Mouse (Mus musculus): Measurements from ENCODE around the gene Rbpj. TPM values are rescaled to one million over a fixed set of nuclear protein-coding genes. Genes with fewer than 3 reads are reported as not detected.

The Rbpj gene
- total and polyA plus RNA-seq, 2 experiments: 4.2 to 9.6 TPM

DNA sequence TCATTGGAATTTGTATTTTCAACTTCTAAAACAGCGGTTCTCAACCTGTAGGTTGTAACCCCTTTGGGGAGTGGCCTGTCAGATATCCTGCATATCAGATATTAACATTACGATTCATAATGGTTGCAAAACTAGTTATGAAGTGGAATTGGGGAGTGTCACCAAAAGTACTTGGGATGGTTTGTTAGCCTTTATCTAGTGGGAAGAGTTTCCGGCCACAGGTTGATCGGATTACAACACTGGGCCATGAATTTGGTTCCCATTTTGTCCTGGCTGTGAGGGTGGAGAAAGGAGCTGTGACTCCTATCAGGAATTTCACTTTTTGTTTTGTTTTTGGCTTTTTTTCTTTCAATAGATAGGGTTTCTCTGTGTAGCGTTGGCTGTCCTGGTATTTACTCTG is 90.0 kb downstream of the Rbpj start:
- no peak overlapping the region for H3K9ac ChIP-seq (ENCODE audit: low read depth, low read length)
- H3K27ac ChIP-seq (replicated peaks; ENCODE audit: insufficient read depth, low read depth, low read length): no peak overlapping the region
- 93% methylated on average over 5 of the region's 5 CpGs for WGBS
- H3K79me2 ChIP-seq (ENCODE audit: control insufficient read depth, insufficient read depth, low read length): no peaks in the 10 kb centered on the region
- no peaks in the 10 kb centered on the region for H3K36me3 ChIP-seq (ENCODE audit: control insufficient read depth, insufficient read depth, low read length)
- no peak overlapping the region for H3K4me3 ChIP-seq (ENCODE audit: insufficient read depth, low read depth, low read length)
- TF ChIP-seq POLR2A (IDR thresholded peaks at IDR 0.05; ENCODE audit: extremely low read depth, insufficient read depth, low read length) (no peak), CTCF (IDR thresholded peaks at IDR 0.05; ENCODE audit: low read depth, low read length) (no peak)
- H3K27me3 ChIP-seq (ENCODE audit: control insufficient read depth, insufficient read depth, low read length): no peaks in the 10 kb centered on the region
- DNase-seq (ENCODE audit: extremely low read depth, low read depth, low spot score): no peak
- no peaks in the 10 kb centered on the region for H3K4me1 ChIP-seq (ENCODE audit: control insufficient read depth, insufficient read depth, low read length)

DNA sequence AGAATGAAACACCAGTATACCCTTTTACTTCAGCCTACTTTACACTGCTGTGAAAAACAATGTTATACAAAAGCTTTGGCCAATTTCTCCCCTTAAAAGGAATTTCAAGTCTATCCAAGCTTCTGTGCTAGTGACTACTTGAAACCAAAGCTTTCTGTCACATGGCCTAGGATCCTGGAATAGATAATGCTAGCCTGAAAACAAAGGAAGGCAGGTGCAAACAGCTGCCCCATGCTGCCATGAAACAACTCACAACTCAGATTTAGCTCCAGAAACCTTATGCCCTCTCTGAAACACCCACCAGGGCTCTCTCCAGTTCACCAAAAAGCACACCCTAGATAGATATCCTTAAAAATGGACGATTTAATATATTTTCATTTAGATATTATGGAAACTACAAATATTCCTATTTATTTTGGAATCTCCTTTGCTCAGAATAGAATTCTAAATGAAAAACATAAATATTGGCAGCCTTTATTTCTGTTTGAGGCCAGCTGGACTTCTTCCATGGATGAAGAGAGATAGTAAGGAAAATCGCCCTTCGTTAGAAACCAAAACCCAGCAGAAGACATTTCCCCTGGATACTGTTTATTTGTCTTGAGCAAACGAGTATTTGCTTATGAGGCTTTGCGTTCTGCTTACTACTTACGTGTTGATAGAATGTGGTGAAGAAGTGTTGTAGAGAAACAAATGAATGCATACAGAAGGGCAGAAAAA is 91.8 kb downstream of the Rbpj start:
- Histone ChIP-seq H3K27me3 (ENCODE audit: control insufficient read depth, insufficient read depth, low read length) (no peaks in the 10 kb centered on the region), H3K9ac (ENCODE audit: low read depth, low read length) (no peak overlapping the region), H3K27ac (replicated peaks; ENCODE audit: insufficient read depth, low read depth, low read length) (no peak overlapping the region), H3K36me3 (ENCODE audit: control insufficient read depth, insufficient read depth, low read length) (no peaks in the 10 kb centered on the region), H3K79me2 (ENCODE audit: control insufficient read depth, insufficient read depth, low read length) (no peaks in the 10 kb centered on the region), H3K4me3 (ENCODE audit: insufficient read depth, low read depth, low read length) (no peak overlapping the region), H3K4me1 (ENCODE audit: control insufficient read depth, insufficient read depth, low read length) (no peaks in the 10 kb centered on the region)
- DNase-seq (ENCODE audit: extremely low read depth, low read depth, low spot score): no peak
- no peak for TF ChIP-seq POLR2A (IDR thresholded peaks at IDR 0.05; ENCODE audit: extremely low read depth, insufficient read depth, low read length)
- TF ChIP-seq CTCF (IDR thresholded peaks at IDR 0.05; ENCODE audit: low read depth, low read length): no peak
- 62% methylated on average over 6 of the region's 6 CpGs for WGBS

DNA sequence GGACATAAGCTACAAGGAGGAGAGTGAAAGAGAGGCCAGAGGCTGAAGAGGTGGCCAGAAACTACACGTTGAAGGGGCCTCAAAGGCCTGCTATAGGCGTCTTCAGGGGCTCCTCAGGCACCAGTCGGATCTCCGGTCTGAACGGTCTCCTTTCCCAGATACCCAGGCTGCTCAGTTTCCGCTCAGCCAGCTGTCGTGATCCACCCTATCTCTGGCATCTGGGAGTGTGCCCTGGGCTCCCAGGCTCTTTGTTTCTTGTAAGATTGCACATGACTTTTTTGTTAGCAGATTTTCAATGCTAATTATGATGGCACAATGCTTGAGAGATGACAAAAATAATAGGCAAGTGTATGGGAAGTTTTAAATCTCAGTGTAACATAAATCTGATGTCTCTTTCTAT is 95.2 kb downstream of the Rbpj start:
- WGBS: 83% methylated on average over 7 of the region's 7 CpGs
- Histone ChIP-seq H3K27ac (replicated peaks; ENCODE audit: insufficient read depth, low read depth, low read length) (no peak overlapping the region), H3K36me3 (ENCODE audit: control insufficient read depth, insufficient read depth, low read length) (no peaks in the 10 kb centered on the region), H3K79me2 (ENCODE audit: control insufficient read depth, insufficient read depth, low read length) (no peaks in the 10 kb centered on the region), H3K27me3 (ENCODE audit: control insufficient read depth, insufficient read depth, low read length) (no peaks in the 10 kb centered on the region), H3K4me3 (ENCODE audit: insufficient read depth, low read depth, low read length) (no peak overlapping the region), H3K4me1 (ENCODE audit: control insufficient read depth, insufficient read depth, low read length) (no peaks in the 10 kb centered on the region), H3K9ac (ENCODE audit: low read depth, low read length) (no peak overlapping the region)
- no peak for DNase-seq (ENCODE audit: extremely low read depth, low read depth, low spot score)
- no peak for TF ChIP-seq POLR2A (IDR thresholded peaks at IDR 0.05; ENCODE audit: extremely low read depth, insufficient read depth, low read length)
- TF ChIP-seq CTCF (IDR thresholded peaks at IDR 0.05; ENCODE audit: low read depth, low read length): no peak

DNA sequence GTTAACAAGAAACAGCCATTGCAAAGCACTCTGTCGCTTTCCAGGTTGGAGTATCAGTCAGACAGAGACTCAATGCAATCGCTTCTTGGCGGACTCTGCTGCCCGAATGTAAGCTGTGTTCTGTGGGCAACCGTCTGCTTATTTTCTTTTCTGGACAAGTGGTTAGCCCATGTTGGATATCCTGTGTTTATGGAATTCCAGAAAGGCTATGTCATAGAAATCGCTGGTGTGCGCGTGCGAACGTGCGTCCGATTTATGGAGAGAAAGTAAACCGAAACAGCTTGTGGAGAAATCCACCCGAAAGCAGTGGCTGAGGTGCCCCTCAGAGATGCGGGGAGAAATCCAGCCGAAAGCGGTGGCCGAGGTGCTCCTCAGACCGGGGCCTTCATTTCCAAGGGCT is 98.4 kb downstream of the Rbpj start:
- no peaks in the 10 kb centered on the region for H3K79me2 ChIP-seq (ENCODE audit: control insufficient read depth, insufficient read depth, low read length)
- H3K27ac ChIP-seq (replicated peaks; ENCODE audit: insufficient read depth, low read depth, low read length): no peak overlapping the region
- H3K4me1 ChIP-seq (ENCODE audit: control insufficient read depth, insufficient read depth, low read length): no peaks in the 10 kb centered on the region
- DNase-seq (ENCODE audit: extremely low read depth, low read depth, low spot score): no peak
- H3K9ac ChIP-seq (ENCODE audit: low read depth, low read length): no peak overlapping the region
- 96% methylated on average over 19 of the region's 19 CpGs for WGBS
- no peak overlapping the region for H3K4me3 ChIP-seq (ENCODE audit: insufficient read depth, low read depth, low read length)
- H3K27me3 ChIP-seq (ENCODE audit: control insufficient read depth, insufficient read depth, low read length): no peaks in the 10 kb centered on the region
- no peak for TF ChIP-seq POLR2A (IDR thresholded peaks at IDR 0.05; ENCODE audit: extremely low read depth, insufficient read depth, low read length)
- no peak for TF ChIP-seq CTCF (IDR thresholded peaks at IDR 0.05; ENCODE audit: low read depth, low read length)
- no peaks in the 10 kb centered on the region for H3K36me3 ChIP-seq (ENCODE audit: control insufficient read depth, insufficient read depth, low read length)

DNA sequence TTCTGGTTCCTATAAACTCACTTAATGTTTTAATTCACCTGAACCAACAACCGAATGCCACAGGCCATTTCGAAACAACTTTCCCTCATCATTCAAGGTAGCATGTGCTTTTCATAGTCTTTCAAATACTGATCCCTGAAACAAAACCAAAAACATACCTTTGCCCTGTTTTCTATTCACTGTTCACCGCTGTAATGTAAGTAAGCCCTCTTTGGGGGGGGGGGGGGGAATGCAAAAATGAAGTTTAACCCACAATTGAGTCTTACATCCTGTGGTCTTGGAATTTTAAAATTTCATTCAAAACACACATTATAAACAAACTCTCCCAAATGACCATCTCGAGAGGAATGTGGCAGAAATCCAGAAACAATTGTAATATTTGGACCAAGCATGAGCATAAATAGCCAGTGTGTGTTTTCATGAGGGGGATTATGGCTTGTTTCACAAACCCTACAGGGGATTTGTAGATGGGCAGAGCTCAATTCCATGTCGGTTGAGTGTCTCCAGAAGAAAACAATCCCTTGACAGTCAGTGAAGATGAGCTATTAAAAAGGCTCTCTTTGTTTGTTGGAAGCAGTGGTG is 99.4 kb downstream of the Rbpj start:
- H3K9ac ChIP-seq (ENCODE audit: low read depth, low read length): no peak overlapping the region
- H3K27ac ChIP-seq (replicated peaks; ENCODE audit: insufficient read depth, low read depth, low read length): no peak overlapping the region
- no peak for TF ChIP-seq CTCF (IDR thresholded peaks at IDR 0.05; ENCODE audit: low read depth, low read length)
- no peak for TF ChIP-seq POLR2A (IDR thresholded peaks at IDR 0.05; ENCODE audit: extremely low read depth, insufficient read depth, low read length)
- WGBS: 69% methylated on average over 5 of the region's 5 CpGs
- H3K4me1 ChIP-seq (ENCODE audit: control insufficient read depth, insufficient read depth, low read length): no peaks in the 10 kb centered on the region
- H3K4me3 ChIP-seq (ENCODE audit: insufficient read depth, low read depth, low read length): no peak overlapping the region
- no peaks in the 10 kb centered on the region for H3K36me3 ChIP-seq (ENCODE audit: control insufficient read depth, insufficient read depth, low read length)
- H3K27me3 ChIP-seq (ENCODE audit: control insufficient read depth, insufficient read depth, low read length): no peaks in the 10 kb centered on the region
- no peak for DNase-seq (ENCODE audit: extremely low read depth, low read depth, low spot score)
- no peaks in the 10 kb centered on the region for H3K79me2 ChIP-seq (ENCODE audit: control insufficient read depth, insufficient read depth, low read length)

DNA sequence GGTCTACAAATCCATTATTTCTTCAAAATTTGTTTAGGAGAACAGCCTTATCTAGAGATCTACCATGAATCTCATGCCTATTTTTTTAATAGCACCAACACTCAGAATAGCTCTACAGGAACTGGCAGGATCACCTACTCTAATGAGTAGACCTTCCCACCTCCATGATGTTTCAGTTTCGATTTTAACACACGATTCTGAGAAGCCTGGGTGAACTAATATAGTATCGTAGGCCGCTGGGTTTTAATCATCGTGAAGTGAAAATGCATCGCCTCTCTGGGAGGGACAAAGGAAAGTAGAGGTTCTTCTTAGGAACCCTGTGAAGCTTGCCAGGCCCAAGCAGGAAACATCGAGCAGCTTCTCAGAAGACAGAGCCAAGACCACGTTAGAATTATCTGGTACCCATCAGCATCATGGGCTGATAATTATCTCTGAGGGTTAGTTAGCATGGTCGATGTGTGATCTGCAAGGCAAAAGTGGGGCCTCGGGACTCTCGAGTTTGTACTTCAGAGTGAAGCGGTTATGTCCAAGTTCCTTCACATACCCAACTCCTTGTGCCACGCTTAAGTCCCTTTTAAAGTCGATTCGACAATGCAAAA is 100.6 kb downstream of the Rbpj start:
- Histone ChIP-seq H3K9ac (ENCODE audit: low read depth, low read length) (no peak overlapping the region), H3K4me3 (ENCODE audit: insufficient read depth, low read depth, low read length) (no peak overlapping the region), H3K79me2 (ENCODE audit: control insufficient read depth, insufficient read depth, low read length) (no peaks in the 10 kb centered on the region), H3K27me3 (ENCODE audit: control insufficient read depth, insufficient read depth, low read length) (no peaks in the 10 kb centered on the region), H3K27ac (replicated peaks; ENCODE audit: insufficient read depth, low read depth, low read length) (no peak overlapping the region), H3K36me3 (ENCODE audit: control insufficient read depth, insufficient read depth, low read length) (no peaks in the 10 kb centered on the region), H3K4me1 (ENCODE audit: control insufficient read depth, insufficient read depth, low read length) (no peaks in the 10 kb centered on the region)
- 89% methylated on average over 15 of the region's 15 CpGs for WGBS
- no peak for TF ChIP-seq CTCF (IDR thresholded peaks at IDR 0.05; ENCODE audit: low read depth, low read length)
- no peak for TF ChIP-seq POLR2A (IDR thresholded peaks at IDR 0.05; ENCODE audit: extremely low read depth, insufficient read depth, low read length)
- no peak for DNase-seq (ENCODE audit: extremely low read depth, low read depth, low spot score)

Measured in liver, adult 2 months (tissue).